Mouse (Mus musculus) forebrain, embryonic 10.5 days (tissue): Measurements from ENCODE around the gene Slc4a5. TPM values are rescaled to one million over a fixed set of nuclear protein-coding genes. Genes with fewer than 3 reads are reported as not detected.

Experiments
- DNase-seq: peaks from one replicate; pipeline ENCODE4 v3.0.0-alpha.2; 2017; ENCODE audit warnings: low spot score; ENCODE audit errors: extremely low spot score
- H3K27ac ChIP-seq: fragments of 300-500 bp; sonication (generic); 2 replicates; pipeline ENCODE4 v1.5.1; 2016; ENCODE audit warnings: mild to moderate bottlenecking
- H3K27me3 ChIP-seq: fragments of 300-500 bp; sonication (generic); 2 replicates; pipeline ENCODE4 v1.6.1; 2016; ENCODE audit warnings: mild to moderate bottlenecking; ENCODE audit not compliant: poor library complexity, severe bottlenecking
- H3K36me3 ChIP-seq: fragments of 300-500 bp; sonication (generic); replicated peaks from 2 replicates; pipeline ENCODE4 v1.6.1; 2016; ENCODE audit warnings: mild to moderate bottlenecking, moderate library complexity
- H3K4me1 ChIP-seq: fragments of 300-500 bp; sonication (generic); 2 replicates; pipeline ENCODE4 v1.6.1; 2016
- H3K4me3 ChIP-seq: fragments of 300-500 bp; sonication (generic); 2 replicates; pipeline ENCODE4 v1.5.1; 2016; ENCODE audit warnings: mild to moderate bottlenecking, moderate library complexity
- H3K9me3 ChIP-seq: fragments of 300-500 bp; sonication (generic); 2 replicates; pipeline ENCODE4 v1.6.1; 2016; ENCODE audit warnings: mild to moderate bottlenecking, moderate library complexity
- WGBS: fragments of 180-500 bp; shearing (Covaris S2); methylation state at CpG from one replicate; pipeline ENCODE4 v1.1.7; 2016; 5-methylcytosine and 5-hydroxymethylcytosine counted together
- polyA plus RNA-seq: library from polyadenylated mRNA; unstranded; fragments of >200 nt; fragmentation: Nextera tagmentation; extraction: Ambion mirVana; gene quantifications from 2 replicates; pipeline ENCODE4 v1.2.1, GENCODE M21; 2016

Gene Slc4a5
- polyA plus RNA-seq, result 0.30 and 1.1 TPM in 2 replicates

DNA sequence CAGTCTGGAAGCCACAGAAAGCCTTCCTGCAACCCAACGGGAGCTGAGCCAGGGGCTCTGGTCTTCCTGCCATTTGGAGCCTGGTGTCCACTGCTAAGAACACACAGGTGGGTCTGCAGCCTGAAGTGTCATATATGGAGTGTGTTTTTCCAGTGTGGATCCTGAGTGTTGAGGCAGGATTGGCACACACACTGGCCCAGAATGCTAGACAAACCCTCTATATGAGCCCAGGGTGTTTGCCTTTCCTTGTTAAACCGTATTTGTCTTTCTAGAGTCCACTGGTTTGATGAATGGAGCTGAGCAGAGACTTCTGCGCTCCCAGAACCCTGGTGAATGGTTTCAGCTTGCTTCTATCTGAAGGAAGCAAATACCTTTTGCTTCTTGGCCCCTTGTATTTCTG lies at the start of gene Slc4a5:
Gene Slc4a5, plus strand, starts transcription at position 15 of the 400 bp plus-strand sequence.
- no peaks in the 10 kb centered on the region for H3K36me3 ChIP-seq
- H3K4me3 ChIP-seq, result no peak within 1 kb of the TSS
- no peaks in the 10 kb centered on the region for H3K27me3 ChIP-seq
- no peaks in the 10 kb centered on the region for H3K9me3 ChIP-seq
- DNase-seq, result no peak
- H3K27ac ChIP-seq, result no peak within 1 kb of the TSS
- H3K4me1 ChIP-seq, result peaks cover 8% of the 10 kb centered on the region
- WGBS, result 75% methylated on average over 3 of the region's 3 CpGs

DNA sequence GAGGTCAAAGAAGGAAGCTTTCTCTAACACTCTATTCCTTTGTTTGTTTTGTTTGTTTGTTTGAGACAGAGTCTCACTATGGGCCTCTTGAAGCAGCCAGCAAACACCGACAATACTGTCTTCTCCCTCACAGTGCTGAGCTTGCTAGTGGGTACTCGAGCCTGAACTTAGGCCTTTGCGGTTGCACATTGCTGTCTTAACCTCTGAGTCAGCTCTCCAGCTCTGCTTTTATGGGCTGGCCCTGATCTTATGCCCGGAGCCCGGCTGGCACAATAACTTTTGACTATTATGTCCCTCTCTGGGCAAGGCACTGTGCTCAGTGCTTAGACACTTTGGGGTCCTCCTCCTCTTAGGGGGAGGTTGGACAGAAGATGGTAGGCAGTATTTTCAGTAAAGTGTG lies 49.8 kb upstream of the Slc4a5 start:
- H3K27ac ChIP-seq, result no peak overlapping the region
- H3K36me3 ChIP-seq, result no peaks in the 10 kb centered on the region
- DNase-seq, result no peak
- H3K4me1 ChIP-seq, result peaks cover 32% of the 10 kb centered on the region
- no peaks in the 10 kb centered on the region for H3K9me3 ChIP-seq
- WGBS, result 92% methylated on average over 5 of the region's 5 CpGs
- no peak overlapping the region for H3K4me3 ChIP-seq
- no peaks in the 10 kb centered on the region for H3K27me3 ChIP-seq

DNA sequence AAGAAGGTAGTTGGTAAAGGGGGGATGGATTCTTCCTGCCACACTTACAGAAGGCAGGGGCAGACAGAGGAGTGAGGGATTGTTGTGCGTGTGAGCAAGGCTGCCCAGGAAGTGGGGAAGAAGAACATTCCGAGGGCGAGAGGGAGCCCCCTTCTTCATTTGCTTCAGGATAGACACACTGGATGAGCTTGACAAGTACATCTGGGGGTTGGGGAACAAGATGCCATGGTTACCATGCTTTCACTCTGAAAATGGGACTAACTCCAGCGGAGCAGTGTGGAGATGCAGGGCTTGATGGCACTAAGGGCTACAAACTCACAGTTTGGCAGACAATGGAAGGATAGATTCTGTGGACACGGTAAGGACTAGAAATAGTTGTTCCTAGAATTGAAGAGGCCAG lies 48.6 kb upstream of the Slc4a5 start:
- H3K27ac ChIP-seq, result no peak overlapping the region
- H3K4me1 ChIP-seq, result peaks cover 26% of the 10 kb centered on the region
- H3K36me3 ChIP-seq, result 0 out of 2 replicates have a peak, but pooled peaks cover 1% of the 10 kb centered on the region
- H3K4me3 ChIP-seq, result no peak overlapping the region
- DNase-seq, result no peak
- no peaks in the 10 kb centered on the region for H3K27me3 ChIP-seq
- WGBS, result 80% methylated on average over 5 of the region's 5 CpGs
- H3K9me3 ChIP-seq, result no peaks in the 10 kb centered on the region

DNA sequence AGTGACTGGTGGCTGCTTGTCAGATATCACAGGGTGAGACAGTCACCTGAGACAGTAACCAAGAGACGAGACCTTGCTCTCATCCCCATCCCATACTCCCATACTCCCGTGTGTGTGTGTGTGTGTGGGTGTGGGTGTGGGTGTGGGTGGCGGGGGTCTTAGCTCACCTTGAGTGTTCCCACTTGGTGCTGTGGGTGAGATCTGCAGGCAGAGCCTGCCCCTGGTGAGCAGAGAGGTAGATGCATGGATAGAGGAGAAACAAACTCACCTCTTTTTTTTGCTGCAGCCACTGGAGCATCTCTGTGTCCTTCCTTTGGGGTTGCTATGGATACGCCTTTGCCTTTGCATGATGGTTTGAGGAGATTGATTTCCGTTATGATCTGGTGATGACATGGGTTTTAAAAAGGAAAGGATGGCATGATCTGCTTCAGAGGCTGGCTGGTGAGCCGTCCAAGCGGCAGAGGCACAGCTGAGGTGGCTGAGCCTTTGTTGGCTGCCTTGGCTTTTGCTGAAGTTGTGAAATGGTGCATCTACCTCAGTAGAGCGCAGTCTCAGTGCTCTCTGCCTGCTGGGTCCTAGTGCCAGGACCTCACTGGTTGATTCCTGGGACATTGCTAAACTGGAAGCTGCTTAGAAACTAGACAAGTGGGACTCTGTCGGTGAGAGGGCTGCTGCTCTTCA lies 47.2 kb upstream of the Slc4a5 start:
- WGBS, result 63% methylated on average over 9 of the region's 9 CpGs
- Histone ChIP-seq H3K4me3 (no peak overlapping the region), H3K9me3 (no peaks in the 10 kb centered on the region), H3K27me3 (no peaks in the 10 kb centered on the region), H3K27ac (no peak overlapping the region), H3K4me1 (peaks cover 14% of the 10 kb centered on the region), H3K36me3 (0 out of 2 replicates have a peak, but pooled peaks cover 5% of the 10 kb centered on the region)
- DNase-seq, result no peak

DNA sequence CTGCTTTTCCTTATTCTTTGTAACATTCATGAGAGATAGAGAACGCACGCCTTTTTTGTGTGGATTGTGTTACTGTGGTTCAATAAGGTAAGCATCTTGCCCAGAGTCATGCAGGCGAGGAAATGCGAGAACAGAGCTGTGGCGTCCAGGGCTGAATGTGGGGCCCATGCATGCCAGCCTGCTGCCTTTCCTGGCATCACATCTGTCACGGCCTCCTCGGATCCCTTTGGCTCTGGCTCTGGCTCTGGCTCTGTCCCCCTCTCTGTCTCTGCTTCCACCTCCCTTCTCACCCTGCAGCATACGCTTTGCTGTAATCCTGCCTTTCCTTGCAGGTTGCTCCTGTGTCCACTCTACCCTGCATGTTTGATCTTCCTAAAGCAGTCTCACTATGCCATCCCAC lies 43.6 kb upstream of the Slc4a5 start:
- peaks cover 32% of the 10 kb centered on the region for H3K4me1 ChIP-seq
- H3K27me3 ChIP-seq, result no peaks in the 10 kb centered on the region
- no peaks in the 10 kb centered on the region for H3K9me3 ChIP-seq
- 0 out of 2 replicates have a peak, but pooled peaks cover 5% of the 10 kb centered on the region for H3K36me3 ChIP-seq
- no peak for DNase-seq
- WGBS, result 88% methylated on average over 8 of the region's 8 CpGs
- H3K4me3 ChIP-seq, result no peak overlapping the region
- H3K27ac ChIP-seq, result no peak overlapping the region

DNA sequence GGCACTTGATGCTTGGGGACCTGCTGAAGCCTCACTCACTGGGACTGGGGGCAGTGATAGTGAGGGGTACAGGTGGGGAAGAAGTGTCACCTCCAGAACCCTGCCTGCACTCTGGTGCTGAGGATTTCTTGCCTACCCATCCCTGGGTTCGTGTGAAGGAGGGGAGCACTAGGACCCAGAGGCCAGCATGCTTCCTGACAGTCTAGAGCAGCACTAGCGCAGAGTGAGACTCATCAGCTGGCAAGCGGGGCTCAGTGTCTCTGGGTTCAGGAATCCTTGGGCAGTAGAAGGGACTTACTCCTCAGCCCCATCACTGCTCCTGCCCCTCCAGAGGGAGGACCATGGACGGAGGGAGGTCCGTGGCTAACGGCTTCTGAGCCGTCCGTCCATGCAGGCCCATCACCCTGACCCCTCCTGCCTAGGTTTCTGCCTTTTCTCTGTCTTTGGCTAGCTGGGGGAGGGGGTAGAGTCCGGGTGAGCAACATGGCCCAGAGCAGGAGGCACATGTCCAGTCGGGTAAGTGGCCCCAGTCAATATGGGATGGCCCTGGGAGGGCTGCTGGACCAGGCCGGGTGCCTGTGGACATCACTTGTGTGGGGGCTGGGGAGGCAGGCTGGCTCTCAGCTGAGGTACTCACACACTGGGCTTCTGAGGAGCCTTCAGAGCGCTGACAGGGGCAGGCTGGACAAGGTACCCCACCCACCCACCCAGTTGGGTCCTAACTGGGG lies 40.1 kb upstream of the Slc4a5 start:
- DNase-seq, result peak; percentile 42
- no peaks in the 10 kb centered on the region for H3K27me3 ChIP-seq
- WGBS, result 17% methylated on average over 12 of the region's 12 CpGs
- H3K9me3 ChIP-seq, result no peaks in the 10 kb centered on the region
- peak overlapping the region; percentile 50 for H3K4me3 ChIP-seq
- H3K36me3 ChIP-seq, result peaks cover 28% of the 10 kb centered on the region
- peaks cover 19% of the 10 kb centered on the region for H3K4me1 ChIP-seq
- H3K27ac ChIP-seq, result peak overlapping the region; percentile 77

DNA sequence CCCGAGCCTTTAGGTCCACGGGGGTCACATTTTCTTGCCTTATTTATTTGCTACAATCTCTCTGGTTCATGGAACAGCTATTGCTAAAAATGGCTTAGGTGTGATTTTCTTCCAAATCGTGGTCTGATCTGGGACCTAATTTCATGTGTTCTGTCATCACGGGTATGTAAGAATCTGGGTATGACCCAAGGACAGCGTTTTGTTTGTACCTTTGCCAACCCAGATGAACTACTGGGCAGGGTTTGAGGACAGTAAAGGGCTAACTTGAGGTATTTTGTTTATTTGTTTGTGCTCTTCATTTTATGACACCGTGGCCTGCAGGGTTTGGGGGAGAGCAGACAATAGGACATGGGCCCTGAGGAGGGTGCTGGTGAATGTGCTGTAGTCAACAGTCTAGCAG lies 39.0 kb upstream of the Slc4a5 start:
- no peak for DNase-seq
- WGBS, result 85% methylated on average over 6 of the region's 6 CpGs
- H3K27me3 ChIP-seq, result no peaks in the 10 kb centered on the region
- no peak overlapping the region for H3K4me3 ChIP-seq
- H3K36me3 ChIP-seq, result peaks cover 31% of the 10 kb centered on the region
- H3K27ac ChIP-seq, result no peak overlapping the region
- no peaks in the 10 kb centered on the region for H3K9me3 ChIP-seq
- peaks cover 28% of the 10 kb centered on the region for H3K4me1 ChIP-seq

DNA sequence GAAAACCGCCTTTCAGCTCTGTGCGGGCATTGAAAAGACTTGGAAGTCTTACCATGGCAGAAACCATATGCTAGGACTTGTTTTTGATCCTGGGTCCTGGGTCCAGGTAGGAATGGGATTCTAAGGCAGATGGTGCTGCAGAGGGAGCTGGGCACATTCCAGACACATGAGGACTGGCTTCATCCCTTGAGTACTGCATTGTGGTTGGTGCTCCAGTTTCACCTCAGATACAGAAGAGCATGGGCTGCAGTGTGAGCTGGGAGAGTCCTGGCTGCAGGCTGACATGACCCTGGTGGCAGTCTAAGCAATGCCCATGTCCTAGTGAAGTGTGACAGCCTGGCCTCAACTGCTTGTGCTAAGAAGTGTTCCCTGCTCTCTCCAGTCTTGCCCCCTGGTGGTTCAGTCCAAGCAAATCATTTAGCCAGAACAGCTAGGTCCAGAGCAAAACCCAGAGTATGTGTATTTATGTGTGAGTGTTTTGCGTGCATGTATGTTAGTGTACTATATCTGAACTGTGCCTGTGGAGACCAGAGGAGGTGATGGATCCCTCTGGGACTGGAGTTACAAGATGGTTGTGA lies 34.7 kb upstream of the Slc4a5 start:
- Histone ChIP-seq H3K36me3 (peaks cover 46% of the 10 kb centered on the region), H3K4me3 (no peak overlapping the region), H3K27ac (no peak overlapping the region), H3K27me3 (no peaks in the 10 kb centered on the region), H3K4me1 (peaks cover 42% of the 10 kb centered on the region), H3K9me3 (no peaks in the 10 kb centered on the region)
- 91% methylated on average over 3 of the region's 3 CpGs for WGBS
- DNase-seq, result no peak

DNA sequence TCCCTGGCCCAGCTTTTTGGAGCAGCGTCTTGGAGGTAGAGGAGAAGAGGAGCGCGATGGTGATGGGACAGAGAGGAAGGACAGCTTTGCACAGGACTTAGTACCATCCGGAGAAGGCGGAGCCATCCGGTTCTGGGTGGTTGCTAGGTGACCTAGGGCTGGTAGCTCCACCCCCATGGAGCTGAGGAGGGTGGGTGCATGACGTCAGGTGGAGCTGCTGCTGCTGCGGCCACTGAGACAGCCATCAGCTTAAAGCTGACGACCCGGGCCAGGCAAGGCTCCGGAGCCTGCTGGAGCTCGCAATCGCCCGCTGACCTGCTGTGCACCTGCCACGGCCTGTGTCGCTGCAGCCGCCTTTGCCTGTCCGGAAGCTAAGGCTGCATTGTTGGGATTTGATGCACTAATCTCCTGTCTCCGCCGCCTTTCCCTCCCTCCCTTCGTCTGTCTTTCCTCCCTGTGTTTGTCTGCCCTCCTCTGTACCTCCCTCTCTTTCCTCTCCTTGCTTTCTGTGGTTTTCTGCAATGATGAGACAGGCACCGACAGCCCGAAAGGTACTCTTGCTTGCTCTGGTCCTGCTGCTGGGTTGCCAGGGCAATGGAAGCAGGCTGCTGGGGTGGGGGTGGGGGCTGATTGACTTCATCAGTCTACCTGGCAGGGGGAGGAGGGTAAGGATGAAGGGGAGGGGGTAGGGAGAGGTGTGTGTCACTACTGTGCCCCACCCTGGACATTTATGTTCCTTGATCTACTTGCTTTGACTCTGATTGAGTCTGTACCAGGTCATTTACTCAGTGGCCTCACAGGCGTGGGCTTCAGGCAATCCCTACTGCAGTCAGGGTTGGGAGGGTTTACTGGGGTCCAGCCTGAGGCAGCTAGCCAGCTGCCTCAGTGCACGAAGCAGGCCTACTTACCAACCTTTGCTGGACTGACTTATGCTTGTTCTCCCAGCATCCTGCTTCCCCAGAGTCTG lies 33.5 kb upstream of the Slc4a5 start:
- DNase-seq, result peak; percentile 81
- Histone ChIP-seq H3K27me3 (no peaks in the 10 kb centered on the region), H3K4me1 (peaks cover 37% of the 10 kb centered on the region), H3K27ac (peak overlapping the region; percentile 82), H3K9me3 (no peaks in the 10 kb centered on the region), H3K36me3 (peaks cover 59% of the 10 kb centered on the region), H3K4me3 (peak overlapping the region; percentile 56)
- WGBS, result 5% methylated on average over 25 of the region's 25 CpGs

DNA sequence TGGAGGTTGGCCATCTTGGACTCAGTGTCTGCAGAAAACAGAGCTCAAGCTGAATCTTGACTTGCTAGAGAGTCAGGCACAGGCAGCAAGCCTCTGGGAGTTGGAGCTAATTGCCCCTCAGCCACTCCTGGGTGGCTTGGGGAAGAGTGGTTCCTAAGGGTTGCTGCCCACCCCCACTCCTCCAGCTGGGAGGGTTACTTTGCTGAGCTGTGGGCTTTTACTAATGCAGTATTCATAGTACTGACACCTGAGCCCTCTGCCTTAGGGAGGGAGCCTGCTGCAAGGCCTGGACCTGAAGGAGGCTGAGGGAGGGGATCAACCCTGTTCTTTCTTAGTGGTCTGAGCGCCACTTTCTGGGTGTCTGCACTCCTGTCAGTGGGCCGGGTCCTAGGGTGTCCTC lies 32.7 kb upstream of the Slc4a5 start:
- no peak for DNase-seq
- H3K4me3 ChIP-seq, result peak overlapping the region; percentile 56; the same call in 1 of the 2 replicates
- 57% methylated on average over 2 of the region's 2 CpGs for WGBS
- no peaks in the 10 kb centered on the region for H3K9me3 ChIP-seq
- H3K27ac ChIP-seq, result peak overlapping the region; percentile 82
- H3K4me1 ChIP-seq, result peaks cover 37% of the 10 kb centered on the region
- H3K36me3 ChIP-seq, result peaks cover 66% of the 10 kb centered on the region
- no peaks in the 10 kb centered on the region for H3K27me3 ChIP-seq

DNA sequence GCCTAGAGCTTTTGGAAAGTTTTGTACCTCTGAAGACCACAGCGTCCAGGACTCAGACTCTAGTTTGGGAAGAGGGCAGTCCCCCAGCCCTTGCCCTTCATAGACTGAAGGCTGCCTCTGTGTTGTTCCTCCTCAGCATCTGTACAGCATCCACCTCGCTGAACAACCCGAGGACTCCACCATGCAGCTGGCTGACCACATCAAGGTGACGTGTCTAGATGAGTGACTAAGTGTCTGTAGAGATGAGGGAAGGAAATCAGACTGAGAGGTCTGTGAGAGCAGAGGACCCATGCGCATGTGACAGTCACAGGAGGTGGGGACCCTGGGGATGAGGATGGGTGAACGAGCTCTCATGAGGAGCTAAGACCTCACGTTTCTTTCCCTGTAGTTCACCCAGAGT lies 26.1 kb upstream of the Slc4a5 start:
- no peak for DNase-seq
- Histone ChIP-seq H3K27me3 (no peaks in the 10 kb centered on the region), H3K9me3 (no peaks in the 10 kb centered on the region), H3K27ac (no peak overlapping the region), H3K36me3 (peaks cover 99% of the 10 kb centered on the region), H3K4me1 (peaks cover 8% of the 10 kb centered on the region), H3K4me3 (no peak overlapping the region)
- 92% methylated on average over 7 of the region's 7 CpGs for WGBS

DNA sequence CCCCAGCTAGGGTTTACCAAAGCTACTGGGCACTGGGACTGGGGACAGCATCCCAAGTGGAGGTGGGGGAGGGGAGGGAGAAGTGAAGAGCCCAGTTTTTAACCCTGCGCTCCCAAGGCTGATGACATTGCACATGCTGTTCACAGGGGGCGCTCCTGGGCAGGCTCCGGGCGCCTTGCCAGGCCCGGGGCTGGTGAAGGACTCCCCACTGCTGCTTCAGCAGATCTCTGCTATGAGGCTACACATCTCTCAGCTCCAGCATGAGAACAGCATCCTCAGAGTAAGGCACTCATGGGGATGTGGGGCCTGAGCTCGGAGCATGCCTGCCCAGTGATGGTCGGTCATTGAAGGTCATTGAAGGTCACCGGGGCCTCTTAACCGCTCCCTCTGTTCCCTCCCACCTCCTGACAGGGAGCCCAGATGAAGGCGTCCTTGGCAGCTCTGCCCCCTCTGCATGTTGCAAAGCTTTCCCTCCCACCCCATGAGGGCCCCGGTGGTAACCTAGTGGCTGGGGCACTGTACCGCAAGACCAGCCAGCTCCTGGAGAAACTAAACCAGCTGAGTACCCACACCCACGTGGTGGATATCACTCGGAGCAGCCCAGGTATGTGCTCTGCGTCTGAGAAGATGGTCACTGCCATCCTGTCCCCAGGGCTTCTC lies 22.2 kb upstream of the Slc4a5 start:
- peaks cover 86% of the 10 kb centered on the region for H3K36me3 ChIP-seq
- H3K27ac ChIP-seq, result no peak overlapping the region
- DNase-seq, result no peak

More for the DNA sequence above, 22.2 kb upstream of the Slc4a5 start:
- Histone ChIP-seq H3K27me3 (no peaks in the 10 kb centered on the region), H3K4me3 (no peak overlapping the region), H3K9me3 (no peaks in the 10 kb centered on the region), H3K4me1 (peaks cover 8% of the 10 kb centered on the region)
- WGBS, result 47% methylated on average over 15 of the region's 15 CpGs
